Mouse (Mus musculus) CD4-positive helper T cell, adult 2 months (primary cell): ENCODE results near the gene Il9.

Source experiments
- DNase-seq: peaks from one replicate; pipeline ENCODE4 v3.0.0-alpha.2; 2012; ENCODE audit warnings: low read depth, missing footprints, low spot score

Gene Il9

DNA sequence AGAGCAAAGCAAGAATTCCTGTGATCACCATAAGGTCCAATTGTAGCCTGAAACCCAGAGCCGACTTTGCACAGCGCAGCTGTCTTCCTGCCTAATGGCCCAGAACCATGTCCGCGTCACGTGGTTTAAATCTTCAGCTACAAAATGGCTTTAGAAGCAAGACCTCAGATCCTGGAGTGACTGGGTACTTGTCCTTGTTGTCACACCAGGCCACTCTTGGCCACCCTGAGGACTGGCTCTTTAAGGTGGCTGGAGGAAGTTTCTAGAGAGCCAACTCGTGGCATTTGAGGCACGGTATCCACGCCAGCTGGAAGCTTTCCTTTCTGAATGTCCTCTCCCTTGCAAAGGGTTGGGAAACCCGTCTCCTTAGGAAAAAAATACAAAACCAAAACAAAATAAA, 10.1 kb downstream of the Il9 start:
- no peak for DNase-seq

GRCm38 (mm10) chr13:56471211-56471610, 10.8 kb downstream of the Il9 start:
- no peak for DNase-seq

DNA sequence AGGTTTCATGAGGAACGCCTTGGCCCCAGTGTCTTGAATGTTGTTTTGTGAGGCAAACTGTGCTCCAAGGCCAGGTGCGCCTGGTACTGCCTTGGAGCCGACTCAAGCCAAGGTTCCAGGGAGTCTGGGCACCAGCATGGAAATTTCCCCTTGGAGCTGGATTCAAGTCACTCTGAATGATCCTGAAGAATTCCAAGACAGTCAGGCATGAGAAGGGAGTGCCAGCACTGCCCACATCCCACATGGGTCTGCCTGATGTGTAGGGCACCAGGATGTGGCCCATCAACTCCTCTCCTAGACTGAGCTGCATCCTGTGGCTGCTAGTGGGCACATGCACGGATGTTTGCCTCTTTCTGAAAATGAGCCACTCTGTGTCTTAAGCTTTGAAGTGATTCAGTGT, 13.5 kb downstream of the Il9 start:
- DNase-seq = no peak

DNA sequence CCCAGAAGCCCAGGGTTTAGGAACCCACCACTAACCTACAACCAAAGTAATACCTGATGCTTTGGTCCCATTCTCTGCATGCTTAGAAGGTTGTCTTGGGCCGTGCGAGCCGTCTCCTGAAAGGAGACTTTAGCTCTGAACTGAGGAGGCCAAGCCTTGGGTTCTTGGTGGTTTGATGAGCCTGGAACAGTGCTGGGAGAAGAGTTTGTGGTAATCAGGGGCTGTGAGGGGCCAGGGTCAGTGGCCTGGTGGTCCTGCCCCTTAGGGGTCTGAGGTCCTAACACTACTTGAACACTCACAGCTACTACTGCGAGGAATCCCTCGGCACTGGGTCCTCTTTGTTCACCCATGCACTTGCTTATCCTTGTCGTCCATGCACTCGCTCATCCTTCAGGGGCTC, 14.3 kb downstream of the Il9 start:
- no peak for DNase-seq

DNA sequence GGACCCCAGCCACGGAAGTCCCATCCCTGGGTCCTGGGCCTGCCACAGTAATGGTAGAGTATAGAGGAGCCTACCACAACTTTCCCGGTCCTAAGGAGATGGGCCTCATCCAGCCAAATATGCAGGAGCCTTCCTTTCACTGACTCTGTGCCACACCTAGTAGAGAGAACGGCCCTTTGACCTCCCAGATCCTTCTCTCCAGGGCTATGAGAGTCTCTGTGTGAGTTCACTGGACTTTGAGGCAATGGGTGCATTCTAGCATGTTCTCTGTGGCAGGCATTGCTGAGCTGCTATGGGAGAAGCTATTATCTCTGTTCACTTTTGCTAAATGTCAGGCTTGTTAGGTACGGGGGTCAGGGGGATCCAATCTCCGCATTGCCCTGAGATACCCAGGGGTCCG, 18.3 kb downstream of the Il9 start:
- DNase-seq = no peak

GRCm38 (mm10) chr13:56463261-56463660, 18.8 kb downstream of the Il9 start:
- DNase-seq = no peak

GRCm38 (mm10) chr13:56462791-56463190, 19.3 kb downstream of the Il9 start:
- DNase-seq = no peak

DNA sequence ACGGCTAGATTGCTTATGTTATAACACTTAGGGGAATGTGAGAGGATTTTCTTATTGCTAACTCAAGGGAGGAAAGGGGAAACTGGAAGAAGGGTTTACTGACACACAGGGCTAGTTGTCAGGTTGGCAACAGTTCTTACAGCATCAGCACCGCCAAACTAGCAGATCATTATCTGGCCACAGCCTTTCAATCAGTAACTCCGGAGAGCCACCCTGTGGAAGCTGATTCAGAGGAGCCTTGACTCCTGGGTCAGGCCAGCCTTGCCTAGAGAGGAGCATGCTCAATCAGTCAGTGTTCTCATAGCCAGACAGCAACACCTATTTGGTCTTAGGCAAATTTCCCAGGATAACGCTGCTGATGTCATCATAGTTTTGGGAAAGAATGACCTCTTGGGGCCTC, 20.6 kb downstream of the Il9 start:
- no peak for DNase-seq

- DNase-seq = no peak
Measured at GRCm38 (mm10) chr13:56458001-56458400, 24.0 kb downstream of the Il9 start.

DNA sequence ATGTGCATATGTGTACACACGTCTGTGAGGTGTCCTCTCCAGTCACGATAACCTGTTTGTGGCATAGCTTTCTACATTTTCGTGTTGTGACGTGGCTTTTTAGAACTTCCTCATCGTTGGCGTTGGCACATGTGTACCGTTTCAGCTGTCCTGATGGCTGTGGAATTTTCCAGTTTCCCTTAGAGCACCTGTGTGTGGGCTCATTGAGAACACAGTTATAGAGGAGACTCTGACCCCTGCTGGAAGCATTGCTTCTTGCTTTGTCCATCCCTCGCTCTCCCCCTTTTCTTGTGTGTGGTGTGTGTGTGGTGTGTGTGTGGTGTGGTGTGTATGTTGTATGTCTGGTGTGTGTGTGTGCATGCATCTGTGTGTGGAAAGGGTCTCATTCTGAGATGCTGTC, 32.0 kb downstream of the Il9 start:
- no peak for DNase-seq

DNA sequence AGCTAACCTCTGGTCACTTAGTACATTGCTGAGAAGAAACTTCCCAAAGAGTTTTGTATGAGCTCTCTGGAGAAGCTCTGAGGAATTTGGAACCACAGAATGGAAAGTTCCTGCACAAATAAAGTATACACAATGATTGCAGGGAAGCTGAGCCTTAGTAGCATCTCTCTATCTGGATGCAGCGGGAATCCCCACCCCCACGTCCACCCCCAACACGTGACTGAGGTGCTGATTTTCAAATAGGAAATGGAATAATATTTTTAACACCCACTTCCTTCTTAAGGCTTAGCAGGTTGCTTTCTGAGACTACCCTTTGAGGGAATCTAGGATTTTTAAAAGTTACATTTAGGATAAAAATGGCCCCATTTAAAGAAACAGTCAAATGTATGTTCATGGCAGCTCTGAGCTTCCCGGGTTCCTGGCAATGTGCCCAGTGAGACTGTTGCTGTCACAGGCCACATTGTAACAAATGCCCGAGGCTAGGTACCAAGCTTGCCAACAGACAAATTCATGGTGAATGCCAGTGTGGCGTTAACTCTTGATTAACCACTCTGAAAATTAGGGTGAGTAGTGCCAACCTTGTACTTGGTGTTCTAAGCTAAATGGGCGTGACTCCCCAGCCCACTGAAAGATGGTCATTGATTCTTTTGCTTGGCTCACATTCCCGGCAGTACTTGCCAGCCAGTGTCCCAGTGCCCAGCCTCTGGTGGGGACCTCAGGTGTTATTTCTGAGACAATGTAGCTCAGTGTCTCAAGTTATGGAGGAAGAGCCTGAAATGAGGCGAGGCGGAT, 32.6 kb downstream of the Il9 start:
- DNase-seq = no peak

- DNase-seq = no peak
Measured at GRCm38 (mm10) chr13:56444996-56445395, 37.0 kb downstream of the Il9 start.

- no peak for DNase-seq
Measured at GRCm38 (mm10) chr13:56444112-56444511, 37.9 kb downstream of the Il9 start.

DNA sequence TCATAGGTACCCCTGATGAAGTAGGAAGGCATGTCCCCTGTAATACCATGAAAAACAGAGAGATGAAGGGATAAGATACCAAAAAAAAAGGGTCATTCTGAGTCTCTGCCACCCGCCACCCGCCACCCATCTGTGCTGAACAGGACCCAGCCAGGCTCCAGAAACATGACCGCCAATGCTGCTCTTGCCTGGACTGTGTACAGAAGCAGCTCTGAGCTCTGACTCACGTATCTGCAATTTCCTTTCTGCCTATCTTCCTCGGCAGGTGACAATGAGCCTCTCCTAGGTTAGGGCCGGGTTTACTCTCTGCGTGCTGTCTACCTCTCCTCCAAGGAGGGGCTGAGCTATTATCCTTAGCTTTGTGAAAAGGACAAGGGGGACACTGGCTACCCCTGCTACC, 38.6 kb downstream of the Il9 start:
- no peak for DNase-seq

DNA sequence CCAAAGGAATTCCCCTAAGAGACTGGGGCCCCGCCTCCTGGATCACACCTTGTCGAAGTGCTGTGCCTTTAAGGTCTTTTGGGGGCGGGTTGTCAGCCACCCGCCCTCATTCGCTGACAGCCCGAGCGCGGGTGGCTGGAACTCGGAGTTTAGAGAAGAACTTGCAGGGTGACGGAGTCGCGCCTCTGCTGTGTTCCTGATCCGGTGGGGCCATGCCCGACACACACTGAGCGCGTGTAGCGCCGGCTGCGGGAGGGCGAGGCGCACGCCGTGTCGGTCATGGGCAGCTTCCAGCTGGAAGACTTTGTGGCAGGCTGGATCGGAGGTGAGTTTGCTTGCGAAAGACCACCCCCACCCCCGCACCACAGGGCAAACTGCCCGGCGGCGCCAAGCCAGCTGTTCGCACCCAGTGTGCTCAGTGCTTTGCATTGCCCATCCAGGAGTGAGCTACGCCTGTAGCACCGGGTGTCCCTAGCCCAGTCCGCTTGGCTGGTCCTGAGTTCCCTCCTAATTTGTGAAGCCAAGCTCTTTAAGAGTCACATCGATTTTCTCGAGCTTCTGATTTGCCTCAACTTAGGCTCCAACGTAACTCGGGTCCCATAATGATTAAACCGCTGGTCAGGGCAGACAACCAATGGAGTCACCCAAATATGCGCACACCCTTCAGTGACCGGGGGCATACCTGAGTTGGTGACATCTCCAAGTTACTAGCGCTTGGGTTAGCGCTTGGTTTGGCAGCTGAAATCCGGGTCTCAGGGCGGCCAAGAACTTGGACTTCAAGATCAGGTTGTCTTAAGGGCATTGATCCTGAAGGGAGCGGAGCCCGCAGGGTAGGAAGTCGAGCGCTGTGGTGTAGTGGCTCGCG, 43.6 kb downstream of the Il9 start, which contains the start of gene Slc25a48:
TSS of gene Slc25a48 (plus strand) at position 145 of the 865 bp plus-strand sequence.
- DNase-seq = no peak

DNA sequence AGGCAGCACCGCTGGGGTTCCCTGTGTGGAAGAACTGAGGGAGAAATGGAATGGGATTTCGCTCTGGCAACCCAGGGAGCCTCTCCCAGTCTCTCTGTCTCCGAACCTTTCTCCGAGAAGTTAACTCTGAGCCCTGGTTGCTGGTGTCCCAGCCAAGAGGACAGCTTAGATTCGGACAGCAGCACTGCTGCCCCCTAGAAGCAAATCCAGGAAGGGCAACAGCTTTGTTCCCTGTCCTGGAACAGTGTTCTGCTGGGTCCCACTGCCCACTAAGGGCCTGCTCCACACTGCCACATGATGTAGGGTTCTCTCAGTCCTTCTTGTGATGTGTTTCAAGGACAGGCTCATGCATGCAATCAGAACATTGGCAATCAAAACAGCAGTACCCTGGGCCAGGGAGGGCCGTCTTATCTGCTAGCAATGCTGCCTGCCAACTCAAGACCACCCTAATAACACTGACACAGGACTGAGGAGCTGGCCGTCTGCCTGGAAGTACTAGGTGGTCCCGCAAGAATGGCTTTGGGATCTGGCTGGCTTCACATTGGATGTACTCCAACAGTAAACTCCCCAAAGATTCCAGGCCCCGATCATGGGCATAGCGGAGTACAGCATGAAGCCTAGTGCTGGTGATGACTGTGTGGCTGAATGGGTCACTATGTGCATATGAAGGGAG, 46.3 kb downstream of the Il9 start:
- no peak for DNase-seq

- no peak for DNase-seq
Measured at GRCm38 (mm10) chr13:56434311-56434751, 47.7 kb downstream of the Il9 start.

DNA sequence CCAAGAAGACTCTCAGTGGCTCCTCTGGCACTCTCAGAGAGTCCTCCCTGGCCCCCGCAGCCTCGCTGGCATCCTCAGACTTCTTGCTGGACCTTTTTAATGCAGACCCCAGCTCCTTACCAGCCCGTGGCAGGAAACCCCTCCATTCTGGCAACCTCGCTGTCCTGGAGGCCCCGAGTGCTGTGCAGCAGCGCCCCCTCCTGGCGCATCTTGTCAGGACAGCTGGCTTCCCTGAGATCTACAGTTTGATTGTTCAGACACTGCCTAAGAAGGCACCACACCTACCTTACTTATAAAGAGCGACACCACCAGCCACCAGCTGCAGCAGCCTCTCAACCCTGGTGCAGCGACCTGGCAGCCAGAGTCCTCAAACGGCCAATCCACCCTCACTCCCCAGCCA, 48.6 kb downstream of the Il9 start:
- no peak for DNase-seq

DNA sequence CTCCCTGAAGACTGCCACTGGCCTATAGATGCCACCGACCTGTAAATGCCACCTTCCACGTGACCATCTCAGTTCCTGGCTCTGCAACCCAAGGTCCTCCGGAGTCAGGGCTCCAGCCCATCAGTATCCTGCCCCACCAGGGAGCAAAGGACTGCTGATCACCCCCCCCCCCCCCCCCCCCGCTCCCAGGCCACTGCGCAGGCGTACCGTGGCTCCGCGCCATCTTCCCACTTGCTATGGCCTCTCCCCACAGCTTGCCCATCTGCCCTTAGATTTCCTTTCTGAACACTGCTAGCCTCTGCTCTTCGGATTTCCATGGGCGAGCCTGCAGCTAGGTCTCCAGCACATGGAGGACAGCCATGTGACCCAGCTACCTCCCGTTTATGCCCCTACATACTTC, 49.5 kb downstream of the Il9 start:
- DNase-seq = no peak
